Mouse (Mus musculus): ENCODE data around the gene Nkain4.

- TF ChIP-seq CTCF (IDR thresholded peaks at IDR 0.05) = no peak
- no peak for TF ChIP-seq EP300 (IDR thresholded peaks at IDR 0.05)
These were observed 32.5 kb upstream of the Nkain4 start for GRCm38 (mm10) chr2:180987001-180987400.
